Comparison of ENCODE assay signal across 18 mouse cellular contexts in the genomic region with DNA sequence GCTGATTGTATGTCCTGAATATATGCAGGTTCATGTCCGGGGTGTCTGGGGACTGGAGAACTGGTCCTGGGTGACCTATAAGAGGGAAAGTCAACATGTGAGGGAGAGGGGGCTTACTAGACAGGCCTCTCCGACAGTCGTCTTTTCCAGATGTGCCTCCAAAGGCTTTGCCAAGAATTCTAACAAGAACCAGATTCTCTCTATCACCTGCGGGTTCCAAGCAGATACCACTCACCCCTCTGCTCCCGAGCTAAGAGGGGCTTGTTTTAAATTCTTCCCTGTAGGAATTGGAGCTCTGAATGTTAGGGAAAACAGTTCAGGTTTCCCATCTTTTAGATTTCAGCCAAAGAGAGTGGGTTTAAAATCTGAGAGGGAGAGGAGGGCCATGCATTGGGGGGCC.
DNase-seq lines count a peak whose midpoint lies in the region; ATAC-seq and TF ChIP-seq lines count a peak whose summit lies in the region.
"Had no signal": no experiment of that assay in that cellular context is flagged by ENCODE, and none has a peak within 500 bp of the region (broad histone marks: within the 10 kb centered on the region; RNA-seq: fewer than 3 reads in every experiment).

No protein-coding gene starts in this region.

- no peak for TF ChIP-seq CTCF in stomach, postnatal 0 days (IDR thresholded peaks at IDR 0.05; ENCODE audit: low read depth)

- peak overlapping the region; percentile 65; the same call in 1 of the 2 replicates for H3K27ac ChIP-seq in heart, embryonic 10.5 days
- peak overlapping the region; percentile 49; the same call in 1 of the 2 replicates for H3K27ac ChIP-seq in stomach, embryonic 14.5 days (ENCODE audit: low read length)
- H3K27ac ChIP-seq in stomach, postnatal 0 days (replicated peaks): no peak overlapping the region
- peak overlapping the region; percentile 70 for H3K27ac ChIP-seq in intestine, embryonic 16.5 days (ENCODE audit: low read length)
- no peak overlapping the region for H3K27ac ChIP-seq in kidney, embryonic 15.5 days
- H3K27ac ChIP-seq: heart, embryonic 15.5 days; hindbrain, embryonic 15.5 days; liver, embryonic 15.5 days had no signal

- 49% methylated on average over 5 of the region's 5 CpGs for WGBS in heart, embryonic 10.5 days
- WGBS in stomach, embryonic 14.5 days: 50% methylated on average over 5 of the region's 5 CpGs
- 54% methylated on average over 5 of the region's 5 CpGs for WGBS in stomach, postnatal 0 days
- 67% methylated on average over 5 of the region's 5 CpGs for WGBS in intestine, embryonic 16.5 days
- 64% methylated on average over 5 of the region's 5 CpGs for WGBS in kidney, embryonic 15.5 days

- TF ChIP-seq EP300 in stomach, postnatal 0 days (optimal IDR thresholded peaks at IDR 0.05): no peak

- H3K9me3 ChIP-seq in heart, embryonic 10.5 days: no peaks in the 10 kb centered on the region
- H3K9me3 ChIP-seq in stomach, embryonic 14.5 days (ENCODE audit: control insufficient read depth, low read depth, low read length): peaks cover 3% of the 10 kb centered on the region; the same call in 1 of the 2 replicates
- H3K9me3 ChIP-seq in stomach, postnatal 0 days (ENCODE audit: control insufficient read depth, low read length): no peaks in the 10 kb centered on the region
- H3K9me3 ChIP-seq in intestine, embryonic 16.5 days (ENCODE audit: control insufficient read depth, low read length): no peaks in the 10 kb centered on the region; the same call in 1 of the 2 replicates
- H3K9me3 ChIP-seq in kidney, embryonic 15.5 days (replicated peaks): 0 out of 2 replicates have a peak, but pooled peaks cover 2% of the 10 kb centered on the region
- H3K9me3 ChIP-seq: heart, embryonic 15.5 days; hindbrain, embryonic 15.5 days; liver, embryonic 15.5 days had no signal

- no peak for ATAC-seq in stomach, embryonic 14.5 days (ENCODE audit: insufficient number of reproducible peaks, insufficient read depth, low FRiP score, low read depth)
- no peak for ATAC-seq in stomach, postnatal 0 days (ENCODE audit: low FRiP score, low TSS enrichment)
- ATAC-seq in intestine, embryonic 16.5 days: no peak
- no peak for ATAC-seq in kidney, embryonic 15.5 days (replicated peaks; ENCODE audit: low FRiP score)

- intact Hi-C loops in heart, postnatal 14 days (cut with DNase I): no loop called here

- no peak overlapping the region for H3K4me2 ChIP-seq in stomach, embryonic 14.5 days (replicated peaks; ENCODE audit: low read depth, low read length)
- no peak overlapping the region for H3K4me2 ChIP-seq in stomach, postnatal 0 days (replicated peaks; ENCODE audit: low read depth)
- H3K4me2 ChIP-seq in intestine, embryonic 16.5 days (ENCODE audit: low read depth, low read length): no peak overlapping the region
- no peak overlapping the region for H3K4me2 ChIP-seq in kidney, embryonic 15.5 days
- H3K4me2 ChIP-seq: heart, embryonic 15.5 days; hindbrain, embryonic 15.5 days; liver, embryonic 15.5 days had no signal

- DNase-seq in heart, embryonic 10.5 days (ENCODE audit: low spot score): no peak
- no peak for DNase-seq in heart, postnatal 14 days
- DNase-seq in stomach, postnatal 0 days (ENCODE audit: low spot score): no peak
- no peak for DNase-seq in frontal cortex, postnatal 10 days (ENCODE audit: low spot score in 2 of 2)
- DNase-seq: adrenal gland, postnatal 14 days; cerebellum, adult 11-12 months; cerebellum, postnatal 36 days; gastrocnemius, postnatal 25 days; kidney, adult 2 months; kidney, postnatal 36 days; lung, postnatal 10 days had no signal

- H3K36me3 ChIP-seq in heart, embryonic 10.5 days: no peaks in the 10 kb centered on the region
- no peaks in the 10 kb centered on the region for H3K36me3 ChIP-seq in stomach, embryonic 14.5 days (ENCODE audit: control insufficient read depth, insufficient read depth, low read length)
- no peaks in the 10 kb centered on the region for H3K36me3 ChIP-seq in stomach, postnatal 0 days (ENCODE audit: control insufficient read depth, insufficient read depth, low read length)
- H3K36me3 ChIP-seq in intestine, embryonic 16.5 days (ENCODE audit: control insufficient read depth, insufficient read depth, low read length): no peaks in the 10 kb centered on the region
- H3K36me3 ChIP-seq in kidney, embryonic 15.5 days: no peaks in the 10 kb centered on the region
- H3K36me3 ChIP-seq: heart, embryonic 15.5 days; hindbrain, embryonic 15.5 days; liver, embryonic 15.5 days had no signal

- H3K9ac ChIP-seq in stomach, embryonic 14.5 days (replicated peaks; ENCODE audit: low read depth, low read length): no peak overlapping the region
- no peak overlapping the region for H3K9ac ChIP-seq in stomach, postnatal 0 days (ENCODE audit: low read length)
- H3K9ac ChIP-seq in intestine, embryonic 16.5 days (ENCODE audit: low read depth, low read length): no peak overlapping the region
- H3K9ac ChIP-seq in kidney, embryonic 15.5 days: no peak overlapping the region
- H3K9ac ChIP-seq: heart, embryonic 15.5 days; hindbrain, embryonic 15.5 days; liver, embryonic 15.5 days had no signal

- H3K27me3 ChIP-seq in heart, embryonic 10.5 days (ENCODE audit: insufficient read depth, poor library complexity, severe bottlenecking): no peaks in the 10 kb centered on the region
- H3K27me3 ChIP-seq in stomach, embryonic 14.5 days (ENCODE audit: control insufficient read depth, insufficient read depth, low read length): no peaks in the 10 kb centered on the region
- no peaks in the 10 kb centered on the region for H3K27me3 ChIP-seq in stomach, postnatal 0 days (ENCODE audit: control insufficient read depth, insufficient read depth, low read length)
- no peaks in the 10 kb centered on the region for H3K27me3 ChIP-seq in intestine, embryonic 16.5 days (replicated peaks; ENCODE audit: control insufficient read depth, insufficient read depth, low read length)
- H3K27me3 ChIP-seq in kidney, embryonic 15.5 days: no peaks in the 10 kb centered on the region
- H3K27me3 ChIP-seq: heart, embryonic 15.5 days; hindbrain, embryonic 15.5 days; liver, embryonic 15.5 days had no signal

- H3K4me3 ChIP-seq in heart, embryonic 10.5 days: no peak overlapping the region
- no peak overlapping the region for H3K4me3 ChIP-seq in stomach, embryonic 14.5 days (ENCODE audit: low read depth, low read length)
- H3K4me3 ChIP-seq in stomach, postnatal 0 days (ENCODE audit: low read depth, low read length): no peak overlapping the region
- H3K4me3 ChIP-seq in intestine, embryonic 16.5 days (ENCODE audit: low read length): no peak overlapping the region
- H3K4me3 ChIP-seq in kidney, embryonic 15.5 days (replicated peaks): no peak overlapping the region
- H3K4me3 ChIP-seq: heart, embryonic 15.5 days; hindbrain, embryonic 15.5 days; liver, embryonic 15.5 days; megakaryocyte, embryonic 14.5 days had no signal

- peaks cover 36% of the 10 kb centered on the region for H3K4me1 ChIP-seq in heart, embryonic 10.5 days
- H3K4me1 ChIP-seq in stomach, embryonic 14.5 days (ENCODE audit: control insufficient read depth, insufficient read depth, low read length): 0 out of 2 replicates have a peak, but pooled peaks cover 15% of the 10 kb centered on the region
- no peaks in the 10 kb centered on the region for H3K4me1 ChIP-seq in stomach, postnatal 0 days (replicated peaks; ENCODE audit: control insufficient read depth, insufficient read depth)
- peaks cover 18% of the 10 kb centered on the region; the same call in 1 of the 2 replicates for H3K4me1 ChIP-seq in intestine, embryonic 16.5 days (ENCODE audit: control insufficient read depth, insufficient read depth, low read length)
- H3K4me1 ChIP-seq in kidney, embryonic 15.5 days: peaks cover 12% of the 10 kb centered on the region
- H3K4me1 ChIP-seq: hindbrain, embryonic 15.5 days; liver, embryonic 15.5 days; megakaryocyte, embryonic 14.5 days had no signal

Comparison
In these comparisons a context has a peak if more than half of its experiments do, and no peak if none do; other contexts are left out.
1. H3K27ac ChIP-seq: peak in heart, embryonic 10.5 days (single experiment), stomach, embryonic 14.5 days (single experiment) and intestine, embryonic 16.5 days (single experiment); none in stomach, postnatal 0 days (single experiment) and kidney, embryonic 15.5 days (single experiment).